Mouse (Mus musculus) B cell, adult 67 days (primary cell): Measurements from ENCODE around the gene Abhd15. TPM values are rescaled to one million over a fixed set of nuclear protein-coding genes. Genes with fewer than 3 reads are reported as not detected.

Source experiments
- total RNA-seq, 2 experiments: library from RNA; stranded (reverse); gene quantifications; 4 replicates each; pipeline ENCODE4 v1.2.4; 2023

The Abhd15 gene
- under 1 TPM; 0.46 to 0.47 TPM for total RNA-seq

GRCm38 (mm10) chr11:77514832-77515636 lies at the start of gene Abhd15:
Gene Abhd15, plus strand, starts transcription at chr11:77515121.

GRCm38 (mm10) chr11:77489591-77490235 lies 25.2 kb upstream of the Abhd15 start, which contains the start of gene Ankrd13b:
Gene Ankrd13b, minus strand, starts transcription at chr11:77489678.

GRCm38 (mm10) chr11:77493512-77494343 lies 21.2 kb upstream of the Abhd15 start, which contains the start of gene Git1:
Gene Git1, plus strand, starts transcription at chr11:77493562.

GRCm38 (mm10) chr11:77515637-77516552 lies 974 bp downstream of the Abhd15 start, which contains the start of gene Trp53i13:
Gene Trp53i13, minus strand, starts transcription at chr11:77515980.

GRCm38 (mm10) chr11:77519043-77519442 lies 4.1 kb downstream of the Abhd15 start, which contains the start of gene Gm10392:
Gene Gm10392, minus strand, starts transcription at chr11:77519198.

Other genes starting within 250 kb of the Abhd15 start
- gene Coro6, start 52.7 kb upstream of the Abhd15 start, total RNA-seq: under 1 TPM; 0.26 to 0.71 TPM
- gene Ankrd13b, start 25.4 kb upstream of the Abhd15 start, total RNA-seq: 1 to 10 TPM; 1.3 to 1.5 TPM
- 10 to 100 TPM; 43.7 to 53.0 TPM for gene Git1, start 21.6 kb upstream of the Abhd15 start, total RNA-seq
- gene Trp53i13, start 859 bp downstream of the Abhd15 start, total RNA-seq: 1 to 10 TPM; 7.0 to 8.0 TPM
- gene Gm10392, start 4.1 kb downstream of the Abhd15 start, total RNA-seq: under 1 TPM in 1 of 2 experiments, not detected in 1; 0.33 TPM
- 10 to 100 TPM; 49.6 to 51.7 TPM for gene Taok1, start 92.7 kb downstream of the Abhd15 start, total RNA-seq
- gene Nufip2, start 171.0 kb downstream of the Abhd15 start, total RNA-seq: 100 to 1,000 TPM; 116 to 119 TPM
- gene Cryba1, start 210.2 kb downstream of the Abhd15 start, total RNA-seq: not detected
- gene Myo18a, start 248.1 kb downstream of the Abhd15 start, total RNA-seq: 100 to 1,000 TPM; 125 to 134 TPM